Mouse (Mus musculus) splenic B cell, adult 2 months (primary cell): ENCODE results near the gene Acbd6.

Source experiments
- DNase-seq: peaks from one replicate; pipeline ENCODE4 v3.0.0-alpha.2; 2011; ENCODE audit warnings: low read depth, low spot score
- H3K27me3 ChIP-seq: 2 replicates; pipeline ENCODE4 v1.6.1; 2012; ENCODE audit warnings: mild to moderate bottlenecking, low read length, moderate library complexity, mixed read lengths; ENCODE audit not compliant: control insufficient read depth, poor library complexity, insufficient read depth, severe bottlenecking
- H3K36me3 ChIP-seq: 2 replicates; pipeline ENCODE4 v1.6.1; 2012; ENCODE audit warnings: mild to moderate bottlenecking, low read length, moderate library complexity, mixed read lengths; ENCODE audit not compliant: control insufficient read depth, poor library complexity, insufficient read depth, severe bottlenecking

Gene Acbd6

GRCm38 (mm10) chr1:155587961-155588360 lies 30.0 kb downstream of the Acbd6 start:
- DNase-seq = no peak
- Histone ChIP-seq H3K27me3 (no peaks in the 10 kb centered on the region), H3K36me3 (no peaks in the 10 kb centered on the region)

- Histone ChIP-seq H3K36me3 (no peaks in the 10 kb centered on the region), H3K27me3 (no peaks in the 10 kb centered on the region)
- no peak for DNase-seq
These were observed 36.2 kb downstream of the Acbd6 start for GRCm38 (mm10) chr1:155594141-155594540.

DNA sequence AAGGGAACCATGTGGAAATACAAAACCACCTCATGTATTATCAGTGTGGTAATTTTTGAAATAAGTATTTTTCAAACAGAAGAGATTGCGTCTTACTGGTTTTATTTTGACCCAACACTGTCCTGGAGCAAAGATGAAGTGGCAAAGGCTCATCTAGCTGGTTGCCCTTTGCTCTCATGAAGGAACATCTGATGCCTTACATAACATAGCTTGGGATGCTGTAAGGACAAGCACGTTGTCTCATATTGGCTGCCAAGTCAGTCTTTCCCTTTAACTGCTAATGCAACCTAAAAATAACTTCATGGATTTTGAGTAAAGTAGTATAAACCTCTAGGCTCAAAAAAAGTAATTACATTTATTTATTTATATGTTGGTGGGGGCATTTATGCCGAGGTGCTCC lies 38.7 kb downstream of the Acbd6 start:
- no peak for DNase-seq
- Histone ChIP-seq H3K36me3 (no peaks in the 10 kb centered on the region), H3K27me3 (no peaks in the 10 kb centered on the region)

GRCm38 (mm10) chr1:155604706-155605105 lies 46.8 kb downstream of the Acbd6 start:
- Histone ChIP-seq H3K36me3 (no peaks in the 10 kb centered on the region), H3K27me3 (no peaks in the 10 kb centered on the region)
- DNase-seq = no peak

GRCm38 (mm10) chr1:155605391-155606155 lies 47.7 kb downstream of the Acbd6 start:
- H3K36me3 ChIP-seq = no peaks in the 10 kb centered on the region
- H3K27me3 ChIP-seq = no peaks in the 10 kb centered on the region
- DNase-seq = no peak

DNA sequence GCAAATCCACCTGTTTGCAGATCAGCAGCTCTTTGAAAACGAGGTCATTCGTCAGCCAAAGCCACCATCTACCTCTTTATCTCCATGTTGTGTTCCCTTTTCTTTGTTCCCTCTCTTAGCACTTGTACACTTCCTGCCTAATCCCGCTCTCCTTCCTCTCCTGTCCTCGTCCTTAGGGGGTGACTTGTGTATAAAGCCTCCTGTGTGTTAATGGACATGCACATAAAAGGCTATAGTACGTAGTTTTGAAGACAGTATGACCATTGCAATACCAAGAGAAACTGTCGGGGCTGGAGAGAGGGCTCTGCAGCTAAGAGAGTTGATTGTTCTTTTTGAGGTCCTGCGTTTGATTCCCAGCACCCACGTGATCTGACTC lies 48.2 kb downstream of the Acbd6 start:
- no peaks in the 10 kb centered on the region for H3K36me3 ChIP-seq
- no peaks in the 10 kb centered on the region for H3K27me3 ChIP-seq
- no peak for DNase-seq

GRCm38 (mm10) chr1:155608524-155608923 lies 50.6 kb downstream of the Acbd6 start:
- no peak for DNase-seq
- Histone ChIP-seq H3K27me3 (no peaks in the 10 kb centered on the region), H3K36me3 (no peaks in the 10 kb centered on the region)

- no peaks in the 10 kb centered on the region for H3K36me3 ChIP-seq
- H3K27me3 ChIP-seq = no peaks in the 10 kb centered on the region
- peak; percentile 3 for DNase-seq
These were observed 56.5 kb downstream of the Acbd6 start for GRCm38 (mm10) chr1:155614426-155614825.

DNA sequence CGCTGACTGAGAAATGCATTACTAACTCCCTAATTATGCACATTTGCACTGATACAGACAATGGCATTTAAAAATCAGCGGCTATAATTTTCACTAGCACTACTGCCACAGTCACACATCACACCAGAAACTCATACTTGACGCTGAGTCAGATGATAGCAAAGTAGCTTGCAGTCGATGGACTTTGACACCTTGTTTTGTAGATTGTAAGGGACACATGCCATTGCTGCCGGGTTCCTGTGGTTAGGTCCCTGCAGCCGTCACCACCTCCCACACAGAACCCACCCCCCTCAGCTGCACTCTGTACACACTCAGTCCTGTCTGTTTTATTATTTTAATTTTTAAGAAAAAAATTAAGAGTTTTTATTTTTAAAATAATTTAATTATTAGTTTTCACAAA lies 63.2 kb downstream of the Acbd6 start:
- no peaks in the 10 kb centered on the region for H3K27me3 ChIP-seq
- no peaks in the 10 kb centered on the region for H3K36me3 ChIP-seq
- DNase-seq = no peak

GRCm38 (mm10) chr1:155623192-155623591 lies 65.3 kb downstream of the Acbd6 start:
- Histone ChIP-seq H3K36me3 (no peaks in the 10 kb centered on the region), H3K27me3 (no peaks in the 10 kb centered on the region)
- no peak for DNase-seq

DNA sequence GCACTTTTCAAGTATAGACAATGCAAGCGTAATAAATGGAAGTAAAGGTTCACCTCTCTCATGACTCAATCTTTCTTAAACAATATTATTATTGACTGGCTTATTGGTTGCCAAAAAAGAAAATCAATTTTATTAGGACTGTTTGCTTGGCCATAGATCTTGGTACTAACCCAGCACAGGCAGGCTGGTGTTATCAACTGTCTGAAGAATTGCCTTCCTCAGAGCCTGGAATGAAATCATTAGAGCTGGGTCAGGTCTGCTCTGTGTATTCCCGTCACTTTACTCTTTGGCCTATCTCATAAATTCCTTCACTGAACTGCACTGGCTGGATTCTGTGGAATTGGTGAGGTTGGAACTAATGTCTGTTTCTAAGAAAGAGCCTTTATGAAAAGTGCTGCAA lies 69.8 kb downstream of the Acbd6 start:
- Histone ChIP-seq H3K36me3 (no peaks in the 10 kb centered on the region), H3K27me3 (no peaks in the 10 kb centered on the region)
- DNase-seq = no peak

- no peaks in the 10 kb centered on the region for H3K27me3 ChIP-seq
- no peaks in the 10 kb centered on the region for H3K36me3 ChIP-seq
- no peak for DNase-seq
These were observed 78.7 kb downstream of the Acbd6 start for GRCm38 (mm10) chr1:155636648-155637047.

DNA sequence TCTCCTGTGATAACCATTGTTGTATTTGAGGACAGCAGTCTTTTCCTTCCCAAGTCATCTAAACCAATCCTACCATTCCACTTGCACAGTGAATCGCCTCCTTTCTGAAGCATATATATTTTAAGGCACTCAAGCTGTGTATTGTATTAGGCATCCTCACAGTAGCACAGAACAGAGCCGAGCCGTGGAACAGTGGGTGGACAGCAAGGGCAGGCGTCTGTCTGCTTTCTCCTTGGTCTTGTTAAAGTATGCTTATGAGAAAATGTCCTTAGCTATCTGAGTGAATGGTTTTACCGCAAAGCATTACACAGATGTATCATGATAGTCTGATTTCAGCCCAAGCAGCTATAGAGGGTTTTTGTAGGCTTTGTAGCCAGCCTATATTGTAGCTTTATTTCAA lies 87.9 kb downstream of the Acbd6 start:
- Histone ChIP-seq H3K27me3 (no peaks in the 10 kb centered on the region), H3K36me3 (no peaks in the 10 kb centered on the region)
- DNase-seq = no peak

- Histone ChIP-seq H3K36me3 (no peaks in the 10 kb centered on the region), H3K27me3 (no peaks in the 10 kb centered on the region)
- DNase-seq = no peak
These were observed 88.7 kb downstream of the Acbd6 start for GRCm38 (mm10) chr1:155646345-155647307.

GRCm38 (mm10) chr1:155650121-155650846 lies 92.4 kb downstream of the Acbd6 start:
- DNase-seq = no peak
- no peaks in the 10 kb centered on the region for H3K36me3 ChIP-seq
- no peaks in the 10 kb centered on the region for H3K27me3 ChIP-seq
